Mouse (Mus musculus) adrenal gland, adult 18-20 months (tissue): ENCODE data around the gene Ccl22. TPM values are rescaled to one million over a fixed set of nuclear protein-coding genes. Genes with fewer than 3 reads are reported as not detected.
A peak's percentile ranks its signal among the peaks of the same experiment; 100 is the strongest.

ENCODE experiments used
- DNase-seq, 2 experiments: peaks; one replicate each; pipeline ENCODE4 v3.0.0; 2021 to 2022; ENCODE audit warnings: low spot score in 2 of 2
- long read RNA-seq, 2 experiments: library from polyadenylated mRNA; stranded (forward); transcript quantifications; one replicate each; pipeline ENCODE4 v2.0.0; 2021
- total RNA-seq, 2 experiments: library from RNA; stranded (reverse); gene quantifications; 1 replicate in 1 of 2; 2 replicates in 1 of 2; pipeline ENCODE4 v1.2.3; 2021

Ccl22 gene
- under 1 TPM in 1 of 2 experiments, not detected in 1; 0.60 TPM for total RNA-seq
- long read RNA-seq, experiment 1 = 0 reads
- long read RNA-seq, experiment 2 = 0 reads

DNA sequence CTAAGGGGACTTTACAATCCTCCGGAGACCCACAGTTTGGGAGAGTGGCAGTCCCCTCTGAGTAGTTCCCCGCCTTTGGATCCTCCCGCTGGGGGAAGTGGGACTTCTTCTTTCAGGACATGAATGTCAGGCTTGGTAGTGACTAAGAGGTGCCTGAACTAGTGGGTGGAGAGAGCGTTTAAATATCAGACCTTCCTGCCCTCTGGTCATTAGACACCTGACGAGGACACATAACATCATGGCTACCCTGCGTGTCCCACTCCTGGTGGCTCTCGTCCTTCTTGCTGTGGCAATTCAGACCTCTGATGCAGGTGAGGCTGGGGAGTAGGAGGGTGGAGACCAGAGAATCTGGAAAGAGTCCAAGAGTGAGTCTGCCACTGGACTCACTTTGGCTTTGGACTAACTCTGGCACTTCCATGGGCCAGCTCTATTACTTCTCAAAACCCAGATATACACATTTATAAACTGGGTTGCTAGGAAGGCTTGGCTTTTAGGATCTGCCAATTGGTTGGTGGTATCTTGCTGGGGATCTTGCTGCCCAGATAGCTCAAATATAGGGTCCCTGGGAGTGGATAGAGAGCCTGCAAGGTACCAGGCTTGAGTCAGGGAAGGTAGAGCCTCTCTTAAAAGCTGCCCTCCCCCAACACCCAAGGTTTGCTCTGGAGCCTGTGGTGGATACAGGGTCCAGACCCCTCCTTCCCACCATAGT, at the start of gene Ccl22:
TSS of gene Ccl22 (plus strand) at position 115 of the 709 bp plus-strand sequence.
- no peak for DNase-seq

DNA sequence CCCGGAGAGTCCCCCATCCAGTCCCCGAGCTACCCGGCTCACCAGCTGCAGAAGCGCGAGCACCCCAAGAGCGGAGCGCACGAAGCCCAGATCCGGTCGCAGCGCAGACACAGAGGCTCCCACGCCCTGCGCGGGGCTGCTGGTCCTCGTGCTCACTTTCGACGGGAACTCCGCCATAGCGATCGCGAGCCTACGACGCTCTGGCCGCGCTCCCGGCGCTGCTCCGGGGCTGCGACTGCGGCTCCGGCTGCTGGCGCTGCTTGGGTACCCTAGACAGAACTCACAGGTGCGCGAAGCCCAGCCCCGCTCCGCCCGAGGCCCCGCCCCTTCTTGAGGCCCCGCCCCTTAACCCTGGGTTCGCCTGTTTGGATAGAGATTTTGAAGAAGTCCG, 49.4 kb upstream of the Ccl22 start, which contains the start of gene Pllp:
TSS of gene Pllp (minus strand) at position 285 of the 391 bp plus-strand sequence.
- DNase-seq = no peak

DNA sequence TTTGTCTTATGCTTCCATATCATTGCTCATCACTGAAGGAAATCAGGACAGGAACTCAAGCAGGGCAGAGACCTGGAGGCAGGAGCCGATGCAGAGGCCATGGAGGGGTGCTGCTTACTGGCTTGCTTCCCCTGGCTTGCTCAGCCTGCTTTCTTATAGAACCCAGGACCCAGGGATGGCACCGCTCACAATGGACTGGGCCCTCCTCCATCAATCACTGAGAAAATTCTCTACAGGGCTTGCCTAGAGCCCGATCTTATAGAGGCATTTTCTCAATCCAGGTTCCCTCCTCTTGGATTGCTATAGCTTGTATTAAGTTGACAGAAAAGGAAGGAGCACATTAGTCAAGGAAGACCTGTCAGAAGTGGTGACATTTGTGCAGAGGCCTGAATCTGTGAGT, 48.8 kb upstream of the Ccl22 start:
- no peak for DNase-seq

DNA sequence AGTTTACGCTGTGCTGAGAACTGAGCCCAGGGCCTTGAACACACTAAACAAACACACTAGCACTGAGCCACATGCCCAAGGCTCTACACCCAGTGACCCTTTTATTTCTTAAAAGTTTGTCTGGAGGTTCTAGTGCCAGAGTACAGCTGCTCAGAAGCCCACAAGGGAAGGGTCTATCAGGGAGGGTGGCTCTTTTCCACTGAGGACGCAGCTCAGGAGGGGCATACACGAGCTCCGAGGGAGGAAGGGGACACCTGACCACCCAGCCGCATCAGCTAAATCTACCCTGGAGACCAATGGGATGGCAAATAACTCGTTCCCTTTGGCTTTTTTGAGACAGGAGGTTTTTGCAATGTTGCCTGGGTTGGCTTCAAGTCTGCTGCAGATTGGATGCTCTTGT, 47.4 kb upstream of the Ccl22 start:
- DNase-seq = no peak

DNA sequence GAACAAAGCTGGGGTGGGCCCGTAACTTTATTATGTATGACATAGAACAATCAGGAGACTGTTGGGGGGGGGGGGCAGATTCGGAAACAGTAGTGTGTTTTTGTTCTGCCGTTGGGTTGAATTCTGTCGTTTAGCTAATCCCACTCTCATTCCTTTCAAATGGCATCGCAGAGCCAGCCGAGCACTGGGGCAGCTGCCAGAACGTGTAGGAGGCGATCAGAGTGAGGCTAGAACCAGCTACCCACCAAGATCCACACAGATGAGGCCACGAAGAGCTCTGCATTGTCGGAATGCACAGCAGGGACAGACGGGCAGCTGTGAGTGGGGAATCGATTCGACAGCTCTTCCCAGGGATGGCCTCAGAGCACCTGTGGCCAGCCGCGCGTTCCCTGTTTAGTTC, 46.0 kb upstream of the Ccl22 start:
- DNase-seq = no peak

DNA sequence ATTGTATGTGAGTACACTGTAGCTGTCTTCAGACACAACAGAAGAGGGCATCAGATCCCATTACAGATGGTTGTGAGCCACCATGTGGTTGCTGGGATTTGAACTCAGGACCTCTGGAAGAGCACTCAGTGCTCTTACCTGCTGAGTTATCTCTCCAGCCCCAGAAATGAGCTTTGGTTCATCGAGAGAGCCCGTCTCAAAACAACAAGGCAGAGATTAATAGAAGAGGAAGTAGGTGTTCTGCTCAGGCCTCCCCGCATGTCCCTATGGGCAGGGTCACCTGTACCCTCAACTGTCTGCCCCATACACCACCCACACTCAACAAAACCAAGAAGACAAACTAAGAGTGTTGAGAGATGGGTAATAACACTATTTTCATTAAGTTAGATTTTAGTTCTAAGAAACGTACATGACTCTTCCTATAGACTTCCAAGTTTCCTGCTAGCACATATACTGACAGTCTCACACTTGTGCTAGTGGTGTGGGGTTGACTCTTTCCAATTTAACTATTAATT, 44.9 kb upstream of the Ccl22 start:
- no peak for DNase-seq

DNA sequence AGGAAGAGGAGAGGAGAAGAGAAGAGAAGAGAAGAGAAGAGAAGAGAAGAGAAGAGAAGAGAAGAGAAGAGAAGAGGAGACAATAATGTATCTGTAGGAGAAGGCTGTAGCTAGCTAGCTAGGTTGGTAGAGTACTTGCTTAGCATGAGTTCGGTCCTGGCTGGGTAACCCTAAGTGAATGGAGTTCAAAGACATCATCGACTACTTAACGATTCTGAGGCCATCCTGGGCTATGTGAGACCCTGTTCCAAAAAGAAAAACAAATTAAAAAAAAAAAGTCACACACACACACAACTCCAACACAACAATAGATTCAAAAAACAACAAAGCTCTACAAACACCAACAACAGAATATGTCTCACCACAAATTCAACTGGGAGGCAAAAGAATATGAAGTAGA, 43.2 kb upstream of the Ccl22 start:
- DNase-seq = no peak

DNA sequence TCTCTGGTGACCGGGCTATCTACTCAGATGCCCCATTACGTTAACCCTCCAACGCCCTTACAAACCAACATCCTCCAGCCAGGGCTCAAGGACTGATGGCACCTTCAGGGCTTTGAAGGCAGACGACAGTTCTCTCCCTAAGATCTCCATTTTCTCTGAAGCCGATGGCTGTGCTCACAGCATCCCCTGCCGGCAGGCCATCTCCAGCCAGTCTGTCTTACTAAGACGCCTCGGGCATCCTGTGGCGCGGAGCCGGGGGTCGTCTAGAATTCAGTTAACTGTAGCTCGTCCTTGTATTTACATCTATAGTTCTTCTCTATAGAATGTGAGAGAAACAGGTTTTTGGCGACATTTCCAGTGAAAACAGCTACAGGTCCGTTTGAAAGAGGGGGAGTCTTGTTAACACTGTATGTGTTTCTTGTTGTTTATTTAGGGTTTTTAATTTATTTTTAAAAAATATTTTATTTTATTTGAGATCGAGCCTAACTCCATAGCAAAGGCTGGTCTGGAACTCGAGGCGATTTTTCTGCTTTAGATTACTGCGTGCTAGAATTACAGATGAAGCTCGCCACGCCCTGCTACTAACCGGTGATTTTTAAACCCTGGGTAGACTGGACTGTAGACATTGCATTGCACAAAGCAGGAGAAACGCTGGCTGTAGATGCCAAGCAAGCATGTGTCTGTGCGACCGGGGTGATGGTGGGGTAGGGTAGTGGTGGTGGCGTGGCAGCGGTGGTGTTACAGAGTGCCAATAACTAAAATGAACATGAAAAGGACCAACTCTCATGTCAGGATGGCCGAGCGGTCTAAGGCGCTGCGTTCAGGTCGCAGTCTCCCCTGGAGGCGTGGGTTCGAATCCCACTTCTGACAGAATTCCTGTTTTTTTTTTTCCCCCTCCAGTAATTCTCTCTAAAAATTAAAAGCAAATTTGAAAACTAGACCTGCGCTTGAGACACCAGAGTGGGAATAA, 42.3 kb upstream of the Ccl22 start:
- DNase-seq = peak; percentile 74 to 75

DNA sequence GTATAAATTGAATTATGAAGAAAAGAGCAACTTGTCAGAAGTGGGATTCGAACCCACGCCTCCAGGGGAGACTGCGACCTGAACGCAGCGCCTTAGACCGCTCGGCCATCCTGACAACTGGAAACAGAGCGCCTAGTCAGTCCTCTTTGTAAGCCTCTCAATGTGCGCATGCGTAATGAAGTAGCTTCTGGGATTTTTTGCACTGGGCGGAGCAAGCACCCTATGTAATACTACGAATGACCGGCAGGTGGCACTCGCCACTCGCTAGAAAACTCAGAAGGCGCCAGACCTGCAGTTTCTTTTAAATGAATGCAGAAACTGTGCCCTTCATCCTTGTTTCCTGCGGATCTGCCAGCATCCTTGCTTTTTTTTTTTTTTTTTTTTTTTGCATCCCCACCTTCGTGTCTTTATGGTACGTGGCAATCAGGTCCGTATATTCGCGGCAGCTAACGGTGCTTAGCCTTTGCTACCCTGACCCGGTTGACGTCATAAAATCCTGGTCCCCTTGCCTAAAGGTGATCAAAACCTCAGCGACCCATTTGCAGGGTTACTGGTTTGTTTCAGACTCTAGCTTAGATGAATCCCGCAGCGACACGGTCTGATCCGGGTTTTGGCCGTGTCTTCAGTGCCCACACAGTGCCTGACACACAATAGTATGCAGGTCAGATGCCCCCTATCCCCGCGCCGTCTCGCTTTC, 41.3 kb upstream of the Ccl22 start:
- peak; percentile 99 to 100 for DNase-seq

DNA sequence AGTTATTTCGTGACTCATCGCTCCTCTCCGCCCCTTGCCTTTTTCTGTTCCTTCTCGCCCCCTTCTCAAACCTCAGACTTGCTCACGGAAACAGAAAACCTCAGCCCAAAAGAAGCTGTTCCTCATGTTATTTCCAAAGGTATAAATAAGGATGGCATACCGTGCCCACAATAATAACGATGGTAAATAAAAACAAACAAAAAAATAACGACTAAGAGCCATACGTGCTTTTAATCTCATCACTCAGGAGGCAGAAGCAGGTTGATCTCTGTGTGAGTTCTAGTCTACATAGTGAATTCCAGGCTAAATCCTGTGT, 40.8 kb upstream of the Ccl22 start:
- no peak for DNase-seq

DNA sequence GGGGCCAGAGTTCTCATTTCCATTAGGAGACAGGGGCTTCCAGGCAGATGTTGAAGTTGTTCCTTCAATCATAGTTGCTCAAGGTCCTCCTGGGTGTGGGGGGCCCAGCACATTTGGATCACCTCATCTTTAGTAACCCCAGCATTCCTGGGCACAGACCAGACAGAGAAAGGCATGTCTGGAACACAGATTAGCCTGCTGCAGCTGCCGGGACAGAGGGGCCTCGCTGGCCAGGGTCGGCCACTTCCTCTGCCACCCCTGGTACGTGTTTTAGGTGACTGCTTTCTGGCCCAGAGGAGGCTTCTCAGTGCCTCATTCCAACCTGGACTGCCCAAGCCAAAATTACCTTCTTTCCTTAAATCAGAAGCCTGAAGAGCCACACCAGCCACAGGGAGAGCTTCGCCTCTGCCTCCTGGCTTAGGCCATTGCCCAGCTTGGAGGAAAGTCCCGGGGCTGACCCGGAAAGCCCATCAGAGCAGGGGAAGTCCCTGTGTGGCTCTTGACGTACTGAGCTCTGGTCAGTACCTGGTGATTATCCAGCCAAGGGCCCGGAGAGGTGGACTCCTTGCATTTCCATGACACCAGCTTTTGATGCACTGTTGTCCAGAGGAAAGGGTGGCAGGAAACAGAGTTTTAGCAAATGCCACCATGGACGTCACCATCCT, 39.7 kb upstream of the Ccl22 start:
- DNase-seq = no peak

DNA sequence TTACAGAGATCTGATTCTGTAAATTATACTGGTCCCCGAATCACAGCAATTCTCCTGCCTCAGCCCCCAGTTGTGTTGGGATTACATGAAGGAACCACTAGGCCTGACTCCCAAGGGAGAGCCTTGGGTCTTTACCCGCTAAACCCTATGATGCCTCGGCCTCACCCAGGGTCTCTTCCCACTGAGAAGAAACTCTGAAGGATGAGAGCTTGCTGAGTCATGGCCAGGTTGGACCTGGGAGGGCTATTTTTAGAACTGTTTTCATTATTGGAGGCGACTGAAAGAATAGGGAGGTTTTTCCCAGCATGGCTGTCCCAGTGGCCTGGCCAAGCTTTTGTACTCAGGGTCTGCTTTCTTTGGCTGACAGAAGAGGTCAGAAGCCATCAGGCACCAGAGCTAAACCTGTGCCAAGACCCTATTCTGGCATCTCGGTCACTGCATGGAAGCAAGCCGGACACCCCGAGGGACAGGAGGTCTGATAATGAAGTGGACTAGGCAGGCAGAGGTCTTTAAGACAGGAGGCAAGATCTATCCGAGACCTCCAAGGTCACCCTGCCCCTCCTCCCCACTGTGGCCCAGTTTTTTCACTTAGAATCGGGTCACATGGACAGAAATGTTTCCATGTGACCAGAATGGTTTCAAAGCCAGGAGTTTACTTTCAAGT, 38.5 kb upstream of the Ccl22 start:
- peak in 1 of 2 experiments; percentile 35 for DNase-seq

DNA sequence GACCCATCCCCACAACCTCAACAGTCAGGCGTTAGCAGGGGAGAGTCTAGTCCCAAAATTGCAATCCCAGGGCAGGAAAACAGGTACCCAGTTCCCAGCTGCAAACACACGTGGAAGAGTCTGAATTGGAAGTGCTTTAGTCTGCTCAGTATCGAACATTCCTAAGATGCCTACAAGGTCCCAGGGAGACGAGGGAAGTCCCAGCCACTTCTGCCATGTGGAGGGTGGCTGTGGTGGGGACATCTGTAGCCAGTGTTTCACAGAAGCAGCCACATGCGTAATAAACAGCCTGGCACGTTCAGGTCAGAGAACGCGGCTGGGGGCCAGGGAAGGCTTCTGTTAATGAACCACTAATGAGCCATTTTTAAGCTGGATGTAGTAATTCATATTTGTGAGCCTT, 35.1 kb upstream of the Ccl22 start:
- no peak for DNase-seq

DNA sequence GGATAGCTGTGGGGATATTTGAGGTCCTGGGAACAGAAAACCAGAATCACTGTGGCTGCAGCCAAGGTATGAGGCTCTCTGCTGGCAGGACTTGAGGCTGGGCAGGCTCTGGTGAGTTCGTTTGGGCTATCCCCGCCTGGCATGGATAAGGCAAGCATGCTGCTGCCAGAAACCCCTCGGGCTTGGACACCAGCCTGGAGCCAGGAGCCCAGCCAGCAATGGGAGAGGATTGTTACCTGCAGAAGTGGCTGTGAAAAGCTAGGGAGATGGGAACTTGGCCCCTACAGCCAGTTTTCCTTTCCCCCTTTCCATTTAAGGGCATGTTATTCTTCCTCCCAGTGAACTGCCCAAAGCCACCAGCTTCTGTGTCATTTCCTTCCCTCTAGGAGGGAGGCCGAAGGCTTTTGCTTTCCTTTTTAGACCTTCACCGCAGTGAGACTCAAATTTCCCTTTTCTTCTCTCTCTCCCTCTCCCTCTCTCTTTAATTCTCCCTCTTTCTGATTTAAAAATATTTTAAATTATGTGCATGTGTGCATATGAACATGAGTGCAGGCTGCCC, 34.2 kb upstream of the Ccl22 start:
- no peak for DNase-seq

DNA sequence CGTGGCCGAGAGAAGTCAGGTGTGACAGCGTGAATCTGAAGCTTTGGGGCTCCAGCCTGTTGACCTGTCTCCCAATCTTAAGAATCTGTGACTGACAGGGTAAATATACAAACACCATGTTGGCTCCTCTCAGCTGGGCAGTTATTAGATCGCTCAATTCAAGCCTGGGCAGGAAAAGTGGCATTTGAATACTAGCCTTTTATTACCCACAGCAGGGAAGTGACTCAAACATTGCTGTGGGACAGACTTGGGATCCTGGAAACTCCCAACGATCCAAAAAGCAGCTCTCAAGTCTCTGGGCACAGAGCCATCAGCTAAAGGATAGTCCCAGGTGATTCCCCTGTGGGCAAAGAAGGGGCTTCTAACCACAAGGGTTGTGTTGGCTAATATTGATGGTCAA, 30.8 kb upstream of the Ccl22 start:
- no peak for DNase-seq

DNA sequence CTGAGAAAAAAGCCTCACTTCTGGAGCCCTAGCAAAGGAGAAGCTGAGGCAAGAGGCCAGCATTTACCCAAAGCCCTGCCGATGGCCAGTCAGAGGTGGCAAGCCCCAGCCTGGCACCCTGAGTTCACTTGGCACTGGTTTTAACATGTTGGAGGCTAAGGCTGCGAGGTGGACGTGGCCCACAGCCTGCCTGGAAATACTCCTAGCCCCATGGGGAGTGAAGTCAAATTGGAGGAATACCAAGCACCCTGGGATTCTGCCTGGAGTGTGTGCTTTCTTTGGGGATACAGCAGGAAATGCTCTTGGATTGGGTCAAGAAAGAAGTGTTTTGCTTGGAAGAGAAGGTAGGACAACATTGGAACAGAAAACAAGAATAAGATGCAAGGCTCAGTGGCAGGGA, 29.5 kb upstream of the Ccl22 start:
- no peak for DNase-seq

DNA sequence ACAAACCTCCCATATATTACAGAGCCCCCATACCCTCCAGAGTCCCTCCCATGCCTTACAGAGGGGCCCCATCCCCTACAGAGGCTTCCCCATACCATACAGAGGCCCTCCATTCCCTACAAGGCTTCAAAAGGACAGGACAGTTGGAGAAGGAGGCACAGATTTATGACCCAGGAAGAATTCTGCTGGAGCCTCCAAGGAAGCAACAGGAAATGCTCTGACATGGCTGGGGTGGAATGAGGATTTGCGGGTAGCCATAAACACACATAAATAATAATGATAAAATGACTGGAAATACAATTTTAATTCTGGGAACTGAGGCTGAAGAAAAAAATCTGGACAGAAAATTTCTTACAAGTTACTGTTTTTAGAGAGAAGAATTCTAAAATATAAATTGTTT, 28.5 kb upstream of the Ccl22 start:
- DNase-seq = no peak

DNA sequence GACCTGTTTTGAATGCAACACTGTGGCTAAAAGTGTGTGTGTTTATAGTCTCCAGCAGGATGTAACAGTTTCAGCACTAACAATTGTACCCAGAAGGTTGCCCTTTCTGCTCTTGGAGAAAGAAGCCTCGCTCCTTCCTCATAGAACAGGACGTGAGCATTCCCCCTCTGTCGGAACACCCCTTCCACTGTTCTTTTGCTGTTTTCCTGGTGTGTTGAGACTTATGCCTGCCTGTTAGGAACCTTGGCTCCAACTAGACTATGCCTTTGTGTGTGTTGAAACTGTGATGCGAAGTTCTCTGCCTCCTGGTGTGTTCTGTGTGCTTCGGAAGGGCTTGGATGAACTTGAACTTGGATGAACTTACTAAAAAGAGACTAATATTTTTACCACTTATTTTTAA, 19.4 kb upstream of the Ccl22 start:
- DNase-seq = no peak

DNA sequence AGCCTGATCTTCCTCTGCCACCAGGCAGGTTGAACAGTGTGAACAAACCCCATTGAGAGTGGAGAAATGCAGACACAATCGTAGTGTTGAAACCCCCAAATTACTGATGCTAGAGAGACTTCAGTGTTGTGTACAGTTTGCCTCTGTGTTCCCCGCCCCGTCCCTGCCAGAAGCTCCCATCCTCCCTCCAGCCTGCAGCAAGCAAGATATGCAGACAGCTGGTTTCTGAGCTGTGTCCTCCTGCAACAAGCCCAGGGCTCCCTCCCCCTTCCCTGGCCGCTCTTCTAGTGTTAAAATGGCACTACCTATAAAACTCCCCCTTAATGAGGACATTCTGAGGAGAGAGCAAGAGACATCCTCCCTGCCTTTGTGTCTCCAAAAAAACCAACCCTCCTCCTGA, 16.1 kb upstream of the Ccl22 start:
- DNase-seq = peak in 1 of 2 experiments; percentile 3
